Mouse (Mus musculus) small intestine, adult 2 months (tissue): Measurements from ENCODE around the gene Zfp384. TPM values are rescaled to one million over a fixed set of nuclear protein-coding genes. Genes with fewer than 3 reads are reported as not detected.
A peak's percentile ranks its signal among the peaks of the same experiment; 100 is the strongest.

Experiments used
- H3K27ac ChIP-seq: fragments of 200-500 bp; 2 replicates; pipeline ENCODE4 v1.5.1; 2012; ENCODE audit warnings: low read depth, low read length, control low read depth, inconsistent platforms; ENCODE audit not compliant: insufficient read depth
- H3K27me3 ChIP-seq: fragments of 200-500 bp; 2 replicates; pipeline ENCODE4 v1.6.1; 2012; ENCODE audit warnings: mild to moderate bottlenecking, moderate library complexity, low read length, inconsistent platforms; ENCODE audit not compliant: control insufficient read depth, insufficient read depth
- H3K36me3 ChIP-seq: fragments of 200-500 bp; 2 replicates; pipeline ENCODE4 v1.6.1; 2012; ENCODE audit warnings: mild to moderate bottlenecking, low read length, control low read depth, inconsistent platforms; ENCODE audit not compliant: control insufficient read depth, insufficient read depth
- H3K4me1 ChIP-seq: fragments of 200-500 bp; 2 replicates; pipeline ENCODE4 v1.6.1; 2012; ENCODE audit warnings: low read length, inconsistent platforms, mixed read lengths; ENCODE audit not compliant: control insufficient read depth, insufficient read depth, insufficient read length
- H3K4me3 ChIP-seq: fragments of 200-500 bp; 2 replicates; pipeline ENCODE4 v1.5.1; 2012; ENCODE audit warnings: low read depth, mild to moderate bottlenecking, control low read depth, inconsistent platforms, low read length, moderate library complexity
- CTCF ChIP-seq: fragments of 200-500 bp; IDR thresholded peaks from 2 replicates; pipeline ENCODE4 v1.5.1; 2012; ENCODE audit warnings: low read depth, mild to moderate bottlenecking, control low read depth, inconsistent platforms, low read length, moderate library complexity, mixed read lengths; ENCODE audit not compliant: insufficient replicate concordance, insufficient read length; ENCODE audit errors: extremely low read depth
- POLR2A ChIP-seq: fragments of 200-500 bp; IDR thresholded peaks from 2 replicates; pipeline ENCODE4 v1.6.1; 2012; ENCODE audit warnings: low read depth, mild to moderate bottlenecking, control low read depth, inconsistent platforms, low read length, moderate library complexity
- WGBS: fragments of 180-500 bp; shearing (Covaris S2); methylation state at CpG from one replicate; pipeline ENCODE4 v1.1.7; 2018; 5-methylcytosine and 5-hydroxymethylcytosine counted together
- polyA plus RNA-seq: library from polyadenylated mRNA; depleted of rRNA; stranded (reverse); fragments of >200 nt; gene quantifications from 2 replicates; pipeline ENCODE4 v1.2.3, GENCODE M21; 2012

Zfp384 gene
- polyA plus RNA-seq, 1 experiment, result 57.0 TPM

DNA sequence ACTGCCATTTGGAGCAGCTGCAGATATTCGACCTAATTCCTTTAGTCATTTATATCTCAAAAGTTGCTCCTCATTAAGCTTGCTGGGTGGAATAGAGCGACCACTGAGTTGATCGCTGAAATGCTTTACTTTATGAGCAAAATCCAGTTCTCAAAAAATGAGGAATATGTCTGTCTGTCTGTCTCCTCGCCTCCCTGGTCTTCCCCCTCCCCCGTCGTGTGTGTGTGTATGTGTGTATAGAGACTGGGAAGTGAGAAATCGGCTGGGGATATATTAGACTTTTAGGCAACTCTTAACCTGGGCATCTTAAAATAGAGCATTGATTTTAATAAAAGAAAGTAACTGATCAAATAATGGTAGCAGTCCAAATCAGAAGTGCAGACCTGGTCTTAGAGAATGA lies 31.3 kb downstream of the Zfp384 start:
- peaks cover 4% of the 10 kb centered on the region; the same call in 1 of the 2 replicates for H3K4me1 ChIP-seq
- no peaks in the 10 kb centered on the region for H3K27me3 ChIP-seq
- 6% methylated on average over 7 of the region's 7 CpGs for WGBS
- H3K36me3 ChIP-seq, result peaks cover 28% of the 10 kb centered on the region
- TF ChIP-seq POLR2A (no peak), CTCF (no peak)
- H3K4me3 ChIP-seq, result peak overlapping the region; percentile 77
- no peak overlapping the region for H3K27ac ChIP-seq

DNA sequence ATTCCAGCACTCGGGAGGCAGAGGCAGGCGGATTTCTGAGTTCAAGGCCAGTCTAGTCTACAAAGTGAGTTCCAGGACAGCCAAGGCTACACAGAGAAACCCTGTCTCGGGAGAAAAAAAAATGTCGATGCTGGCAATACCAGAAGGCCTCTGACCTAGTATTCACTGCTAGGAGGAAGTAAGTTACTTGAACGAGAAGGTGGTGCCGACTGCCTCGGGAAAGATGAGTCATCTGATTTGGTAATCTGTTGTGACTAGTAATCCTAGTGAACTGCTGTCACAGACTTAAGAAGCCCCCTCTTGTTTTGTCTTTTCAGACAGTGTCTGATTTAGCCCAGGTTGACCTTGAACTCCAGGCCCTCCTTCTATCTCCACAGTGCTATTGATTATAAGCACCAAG lies 32.1 kb downstream of the Zfp384 start:
- H3K27ac ChIP-seq, result peak overlapping the region; percentile 71
- peaks cover 20% of the 10 kb centered on the region for H3K36me3 ChIP-seq
- H3K4me3 ChIP-seq, result no peak overlapping the region
- no peaks in the 10 kb centered on the region for H3K27me3 ChIP-seq
- TF ChIP-seq POLR2A (no peak), CTCF (no peak)
- WGBS, result 29% methylated on average over 7 of the region's 7 CpGs
- H3K4me1 ChIP-seq, result peaks cover 4% of the 10 kb centered on the region; the same call in 1 of the 2 replicates

DNA sequence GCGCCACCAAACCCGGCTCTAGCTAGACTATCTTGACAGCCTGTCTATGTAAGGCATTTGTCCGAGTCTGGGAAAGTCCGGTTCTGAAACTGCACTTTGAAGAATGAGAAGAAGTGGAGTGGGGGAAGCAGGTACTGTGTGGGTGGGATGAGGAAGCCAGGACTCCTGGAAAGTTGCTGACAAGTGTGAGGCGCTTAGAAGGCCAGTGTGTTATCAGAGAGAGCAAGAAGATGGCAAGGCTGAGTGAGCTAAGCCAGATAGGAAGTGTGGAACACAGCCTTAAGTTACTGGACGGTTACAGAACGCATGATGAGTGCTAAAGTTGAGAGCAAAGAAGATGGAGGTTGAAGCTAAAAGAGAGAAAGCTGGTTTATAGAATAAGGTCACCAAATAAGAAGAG lies 33.1 kb downstream of the Zfp384 start:
- Histone ChIP-seq H3K36me3 (peaks cover 20% of the 10 kb centered on the region), H3K4me3 (no peak overlapping the region), H3K4me1 (peaks cover 4% of the 10 kb centered on the region; the same call in 1 of the 2 replicates), H3K27me3 (no peaks in the 10 kb centered on the region), H3K27ac (no peak overlapping the region)
- TF ChIP-seq CTCF (no peak), POLR2A (no peak)
- 87% methylated on average over 7 of the region's 7 CpGs for WGBS

DNA sequence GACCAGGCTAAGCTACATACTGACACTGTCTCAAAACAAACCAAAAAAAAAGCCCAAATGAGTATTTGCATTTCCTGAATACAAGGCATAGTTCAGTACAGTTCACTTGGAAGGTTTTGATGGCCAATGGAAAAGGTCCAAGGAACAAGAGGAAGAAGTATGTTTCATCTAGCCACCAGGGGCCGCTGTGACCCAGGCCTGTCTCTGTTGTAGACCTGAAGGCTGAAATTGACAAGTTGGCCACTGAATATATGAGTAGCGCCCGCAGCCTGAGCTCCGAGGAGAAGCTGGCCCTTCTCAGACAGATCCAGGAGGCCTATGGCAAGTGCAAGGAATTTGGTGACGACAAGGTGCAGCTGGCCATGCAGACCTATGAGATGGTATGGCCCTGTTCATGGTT lies 37.7 kb downstream of the Zfp384 start:
- WGBS, result 20% methylated on average over 5 of the region's 5 CpGs
- Histone ChIP-seq H3K36me3 (peaks cover 55% of the 10 kb centered on the region), H3K27me3 (no peaks in the 10 kb centered on the region), H3K4me3 (no peak overlapping the region), H3K4me1 (no peaks in the 10 kb centered on the region), H3K27ac (no peak overlapping the region)
- TF ChIP-seq CTCF, result peak; percentile 91; the same call in 1 of the 2 replicates
- no peak; the same call in 1 of the 2 replicates for TF ChIP-seq POLR2A

DNA sequence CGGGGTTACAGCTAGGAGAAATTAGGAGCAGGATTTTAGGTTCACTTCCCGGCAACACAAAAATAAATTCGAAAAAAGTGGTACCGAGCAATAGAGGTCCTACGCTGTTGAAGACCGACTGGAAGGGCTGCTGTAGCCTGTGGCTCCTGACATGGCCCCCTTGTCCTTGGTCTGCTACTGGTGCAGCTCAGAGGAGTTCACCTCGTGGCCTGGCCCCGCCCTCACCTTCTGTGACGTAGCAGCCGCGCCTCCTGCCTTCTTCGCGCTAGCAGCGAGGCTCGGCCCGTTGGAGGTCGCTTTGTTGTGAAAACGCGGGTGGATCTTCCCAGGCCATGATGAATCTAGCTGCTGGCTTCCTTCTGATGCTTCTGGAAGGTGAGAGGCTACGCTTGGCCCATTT lies 40.7 kb downstream of the Zfp384 start, which contains the start of gene Acrbp:
TSS of gene Acrbp (plus strand) at position 12 of the 400 bp plus-strand sequence.
- Histone ChIP-seq H3K27me3 (no peaks in the 10 kb centered on the region), H3K4me1 (no peaks in the 10 kb centered on the region), H3K36me3 (peaks cover 57% of the 10 kb centered on the region), H3K27ac (no peak within 1 kb of the TSS), H3K4me3 (no peak within 1 kb of the TSS)
- TF ChIP-seq POLR2A, result no peak
- no peak for TF ChIP-seq CTCF
- 46% methylated on average over 20 of the region's 20 CpGs for WGBS

DNA sequence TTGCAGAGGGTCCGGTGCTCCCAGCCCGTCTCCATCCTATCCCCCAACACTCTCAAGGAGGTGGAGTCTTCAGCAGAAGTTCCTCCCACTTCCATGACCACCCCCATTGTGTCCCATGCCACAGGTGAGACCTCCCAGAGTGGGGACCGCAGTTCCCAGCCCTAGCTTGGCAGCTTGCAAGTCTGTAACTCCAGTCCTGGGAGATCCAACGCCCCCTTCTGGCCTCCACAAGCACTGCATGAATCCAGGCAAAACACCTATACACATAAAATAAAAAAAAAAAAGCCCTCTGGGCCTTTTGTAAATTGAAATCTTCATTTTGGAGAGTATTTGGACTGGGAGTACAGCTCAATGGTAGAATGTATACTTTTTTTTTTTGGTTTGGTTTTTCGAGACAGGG lies 42.3 kb downstream of the Zfp384 start:
- Histone ChIP-seq H3K36me3 (peaks cover 55% of the 10 kb centered on the region), H3K27ac (no peak overlapping the region), H3K4me3 (no peak overlapping the region), H3K4me1 (no peaks in the 10 kb centered on the region), H3K27me3 (no peaks in the 10 kb centered on the region)
- TF ChIP-seq CTCF (peak; percentile 48; the same call in 1 of the 2 replicates), POLR2A (no peak)
- 75% methylated on average over 5 of the region's 5 CpGs for WGBS

DNA sequence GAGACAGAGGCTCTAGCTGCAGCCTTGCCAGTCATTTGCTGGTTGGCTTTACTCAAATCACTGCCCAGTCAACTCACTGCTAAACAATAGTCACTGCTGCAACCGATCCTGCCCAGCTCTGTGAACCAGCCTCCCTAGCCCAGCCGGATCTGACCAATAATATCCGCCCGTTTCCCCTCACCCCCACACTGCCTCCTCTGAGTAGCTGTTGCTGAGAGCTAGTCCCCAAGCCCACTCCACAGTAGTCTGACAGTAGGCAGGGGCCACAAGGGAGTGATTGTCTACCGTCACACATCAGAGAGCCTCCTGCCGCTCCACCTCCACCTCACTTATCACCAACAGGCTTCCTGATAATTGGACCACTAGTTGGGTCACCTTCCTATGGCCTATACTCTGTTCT lies 52.5 kb downstream of the Zfp384 start:
- no peak for TF ChIP-seq POLR2A
- TF ChIP-seq CTCF, result no peak
- no peaks in the 10 kb centered on the region for H3K36me3 ChIP-seq
- 76% methylated on average over 6 of the region's 6 CpGs for WGBS

DNA sequence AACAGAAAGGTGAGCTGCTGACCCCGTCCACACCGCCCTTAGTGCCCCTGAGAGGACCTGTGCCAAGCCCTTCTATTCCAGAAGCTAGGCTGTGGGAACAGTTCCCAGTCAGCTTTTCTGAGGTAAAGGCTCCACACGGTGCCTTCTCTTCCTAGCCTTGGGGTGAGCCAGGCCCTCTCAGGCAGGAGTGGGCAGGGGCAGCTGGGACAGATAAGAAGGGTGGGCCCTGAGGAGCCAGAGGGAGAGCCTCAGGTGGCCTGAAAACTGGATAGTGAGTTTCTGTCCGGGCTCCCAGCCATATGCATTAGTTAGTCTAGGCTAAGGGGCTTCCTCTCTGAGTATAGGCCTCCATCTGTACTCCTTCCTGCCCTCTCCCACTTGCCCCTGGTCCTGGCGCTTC lies 53.6 kb downstream of the Zfp384 start:
- TF ChIP-seq POLR2A (no peak), CTCF (no peak)
- Histone ChIP-seq H3K4me3 (no peak overlapping the region), H3K4me1 (peaks cover 26% of the 10 kb centered on the region), H3K36me3 (no peaks in the 10 kb centered on the region), H3K27me3 (no peaks in the 10 kb centered on the region), H3K27ac (no peak overlapping the region)
- 85% methylated on average over 5 of the region's 5 CpGs for WGBS

More for the DNA sequence above, 52.5 kb downstream of the Zfp384 start:
- Histone ChIP-seq H3K4me1 (peaks cover 21% of the 10 kb centered on the region; the same call in 1 of the 2 replicates), H3K27ac (no peak overlapping the region), H3K4me3 (no peak overlapping the region), H3K27me3 (no peaks in the 10 kb centered on the region)
